Mouse (Mus musculus) monocyte, adult 2 months (primary cell): ENCODE data around the gene C5ar2.
"Not testable (repeated sequence)": the region's sequence is repeated elsewhere in the genome, so short reads cannot be mapped to it uniquely, and the experiment has no call there.

Experiments
- DNase-seq, 2 experiments: peaks; one replicate each; pipeline ENCODE4 v3.0.0; 2022; ENCODE audit warnings: low spot score in 2 of 2, low read depth in 1 of 2

The C5ar2 gene

DNA sequence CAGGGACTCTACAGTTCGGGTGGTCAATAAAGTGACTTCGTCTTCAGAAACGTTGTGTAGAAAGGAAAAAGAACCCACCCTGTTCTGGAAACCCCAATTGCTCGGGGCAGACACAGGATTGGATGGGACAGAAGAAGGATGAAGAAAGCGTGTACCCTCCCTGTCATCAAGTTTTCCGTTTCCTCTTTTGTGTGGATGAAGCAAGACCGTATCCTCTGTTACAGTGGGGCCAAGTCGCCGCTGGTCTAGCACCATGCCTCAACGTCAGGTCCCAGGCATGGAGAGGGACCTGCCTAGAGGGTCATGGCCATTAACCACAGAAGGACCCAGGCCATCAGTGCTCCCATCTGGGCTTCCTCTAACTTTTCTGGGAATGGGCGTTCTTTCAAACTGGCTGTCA is 13.9 kb upstream of the C5ar2 start:
- DNase-seq: peak in 1 of 2 experiments; percentile 76

DNA sequence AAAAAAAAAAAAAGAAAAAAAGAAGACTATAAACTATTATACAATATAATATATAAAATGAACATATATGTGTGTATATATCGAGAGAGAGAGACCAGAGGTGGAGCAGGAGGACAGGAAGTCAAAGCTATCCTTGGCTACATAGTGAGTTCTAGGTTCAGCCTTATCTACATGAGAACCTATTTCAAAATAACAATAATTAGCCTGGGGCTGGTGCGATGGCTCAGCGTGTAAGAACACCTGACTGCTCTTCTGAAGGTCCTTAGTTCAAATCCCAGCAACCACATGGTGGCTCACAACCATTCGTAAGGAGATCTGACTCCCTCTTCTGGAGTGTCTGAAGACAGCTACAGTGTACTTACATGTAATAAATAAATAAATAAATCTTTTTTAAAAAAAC is 12.0 kb upstream of the C5ar2 start:
- DNase-seq: not testable (repeated sequence)

GRCm38 (mm10) chr7:16254195-16254594 is 10.2 kb upstream of the C5ar2 start:
- DNase-seq: peak in 1 of 2 experiments; percentile 55

DNA sequence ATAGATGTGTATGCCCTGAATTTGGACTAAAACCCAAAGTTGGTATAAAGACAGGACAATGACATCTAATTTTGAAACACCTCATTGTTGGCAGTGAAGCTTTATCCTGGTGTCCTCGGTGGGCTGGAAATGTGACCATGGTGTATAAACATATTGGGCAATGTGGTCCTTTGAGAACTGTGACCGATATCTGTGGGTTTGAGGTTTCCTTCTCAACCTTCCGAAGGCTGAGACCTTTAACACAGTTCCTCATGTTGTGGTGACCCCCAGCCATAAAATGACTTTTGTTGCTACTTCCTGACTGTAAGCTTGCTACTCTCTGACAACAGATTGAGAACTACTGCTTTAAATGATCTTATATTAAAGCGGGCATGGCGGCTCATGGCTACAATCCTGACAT is 6.7 kb upstream of the C5ar2 start:
- no peak for DNase-seq

- no peak for DNase-seq
Observed at GRCm38 (mm10) chr7:16245958-16246357, 2.0 kb upstream of the C5ar2 start.

DNA sequence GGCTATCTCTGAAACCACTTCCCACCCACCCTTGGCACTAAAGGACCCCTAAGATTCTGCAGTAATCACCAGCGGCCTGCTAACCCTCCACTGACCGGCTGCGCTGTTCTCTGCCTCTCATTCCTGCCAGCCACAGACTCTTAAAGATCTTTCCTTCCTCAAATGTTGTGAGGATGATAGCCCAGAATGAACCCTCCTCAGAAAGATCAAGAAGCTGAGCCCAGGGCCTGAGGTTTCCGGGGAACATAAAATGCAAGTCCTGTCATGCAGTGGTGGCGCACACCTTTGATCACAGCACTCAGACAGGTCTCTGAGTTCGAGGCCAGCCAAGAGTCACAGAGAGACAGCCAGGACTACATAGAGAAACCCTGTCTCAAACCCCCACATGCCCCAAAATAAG is 1.8 kb downstream of the C5ar2 start:
- no peak for DNase-seq

DNA sequence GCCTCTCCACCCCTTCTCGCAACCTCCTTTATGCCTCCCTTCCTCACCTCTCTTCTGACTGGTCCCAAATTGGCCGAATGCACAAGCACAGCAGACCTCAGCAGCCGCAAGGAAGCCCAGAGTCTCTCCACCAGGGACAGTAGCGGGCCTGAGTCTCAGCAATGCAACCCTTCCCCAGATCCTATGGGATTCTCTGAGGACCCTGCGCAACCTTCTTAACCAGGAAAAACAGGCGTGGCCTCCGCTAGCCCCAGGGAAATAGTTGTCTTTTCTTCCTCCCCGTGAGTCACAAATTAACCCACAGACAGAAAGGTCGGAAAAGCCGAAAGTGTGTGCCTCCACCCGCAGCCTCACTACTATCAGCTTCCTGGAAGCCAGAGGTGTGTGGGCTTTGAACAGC is 2.2 kb downstream of the C5ar2 start:
- DNase-seq: no peak

- no peak for DNase-seq
Observed at GRCm38 (mm10) chr7:16240978-16241303, 3.0 kb downstream of the C5ar2 start.

DNA sequence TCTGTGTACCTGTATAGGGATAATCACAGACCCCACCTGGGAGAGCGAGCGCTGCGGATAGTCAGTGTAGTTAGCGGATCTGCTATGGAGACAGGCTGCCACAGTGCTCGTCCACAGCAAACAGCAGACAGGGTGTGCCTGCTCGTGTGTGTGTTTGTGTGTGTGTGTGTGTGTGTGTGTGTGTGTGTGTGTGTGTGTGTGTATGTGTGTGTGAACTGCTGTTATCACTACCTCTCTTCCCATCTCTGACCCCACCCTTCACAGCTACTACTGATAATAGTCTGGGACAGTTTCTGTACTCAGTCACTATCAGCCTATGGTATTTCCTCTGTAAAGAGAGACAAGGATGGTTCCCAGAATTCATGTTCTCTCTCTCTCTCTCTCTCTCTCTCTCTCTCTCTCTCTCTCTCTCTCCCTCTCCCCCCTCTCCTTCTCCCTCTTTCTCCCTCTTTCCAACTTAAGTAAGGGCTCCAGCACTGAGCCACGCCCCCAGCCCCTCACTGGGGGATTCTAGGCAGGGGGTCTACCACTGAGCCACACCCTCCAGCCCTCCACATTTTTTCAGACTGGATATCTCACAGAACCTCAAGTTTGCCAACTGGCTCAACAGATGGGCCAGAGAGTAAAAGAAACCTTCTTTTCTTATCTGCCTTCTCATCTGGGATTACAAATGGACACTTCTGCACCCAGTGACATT is 3.5 kb downstream of the C5ar2 start:
- DNase-seq: no peak

- DNase-seq: peak in 1 of 2 experiments; percentile 25
Observed at GRCm38 (mm10) chr7:16239554-16239997, 4.4 kb downstream of the C5ar2 start.

GRCm38 (mm10) chr7:16229869-16230268 is 14.1 kb downstream of the C5ar2 start:
- no peak for DNase-seq

GRCm38 (mm10) chr7:16221582-16222272 is 22.2 kb downstream of the C5ar2 start, which contains the start of gene Dhx34:
TSS of gene Dhx34 (minus strand) at chr7:16222037.
- DNase-seq: peak; percentile 82 to 90

- no peak for DNase-seq
Observed at GRCm38 (mm10) chr7:16213986-16214385, 30.0 kb downstream of the C5ar2 start.

DNA sequence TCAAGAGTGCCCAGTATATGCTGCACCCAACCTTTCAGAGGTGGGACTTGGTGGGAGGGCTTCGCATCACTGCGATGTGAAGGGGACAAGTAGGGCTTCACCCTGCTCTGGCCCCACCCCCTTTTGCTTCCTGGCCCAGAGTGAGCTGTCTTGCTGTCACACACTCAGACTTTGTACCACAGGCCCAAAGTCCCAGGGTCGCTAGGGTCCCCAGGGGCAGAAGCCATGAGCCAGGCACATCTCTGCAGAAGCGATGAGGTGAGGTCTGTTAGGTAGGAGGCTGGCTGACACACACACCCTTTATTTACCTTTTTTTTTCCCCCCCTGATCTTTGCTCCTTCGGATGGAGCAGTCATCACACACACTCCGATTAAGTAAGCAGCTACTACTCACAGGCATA is 30.8 kb downstream of the C5ar2 start:
- DNase-seq: no peak

DNA sequence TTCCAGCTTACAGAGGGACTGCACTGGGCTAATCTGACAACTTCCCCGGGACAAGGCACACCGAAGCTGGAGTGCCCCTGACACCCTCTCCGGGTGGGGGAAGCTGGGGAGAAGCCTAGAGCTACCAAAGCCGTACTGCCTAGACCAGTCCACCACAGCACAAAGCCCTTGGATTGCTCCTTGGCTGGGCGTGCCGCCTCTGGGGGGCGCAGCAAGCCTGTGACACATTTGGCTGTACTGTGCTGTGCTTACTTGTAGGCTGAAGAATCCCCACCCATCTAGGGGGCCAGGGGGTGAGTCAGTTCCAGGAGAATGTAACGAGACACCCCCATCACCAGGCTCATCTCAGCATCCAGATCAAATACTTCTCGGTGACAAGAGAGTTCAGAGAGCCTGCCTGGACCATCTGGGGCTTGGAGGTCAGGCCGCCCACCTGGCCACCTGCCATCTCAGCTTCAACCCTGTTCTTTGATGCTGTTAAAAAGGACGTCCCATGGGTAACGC is 33.0 kb downstream of the C5ar2 start:
- DNase-seq: no peak

GRCm38 (mm10) chr7:16208781-16209665 is 34.9 kb downstream of the C5ar2 start:
- no peak for DNase-seq

- DNase-seq: peak; percentile 24 to 45
Observed at GRCm38 (mm10) chr7:16207496-16207895, 36.5 kb downstream of the C5ar2 start.

GRCm38 (mm10) chr7:16207076-16207475 is 36.9 kb downstream of the C5ar2 start:
- DNase-seq: peak; percentile 7 to 21

GRCm38 (mm10) chr7:16204791-16205190 is 39.2 kb downstream of the C5ar2 start:
- DNase-seq: no peak

GRCm38 (mm10) chr7:16203505-16203903 is 40.5 kb downstream of the C5ar2 start:
- DNase-seq: no peak

DNA sequence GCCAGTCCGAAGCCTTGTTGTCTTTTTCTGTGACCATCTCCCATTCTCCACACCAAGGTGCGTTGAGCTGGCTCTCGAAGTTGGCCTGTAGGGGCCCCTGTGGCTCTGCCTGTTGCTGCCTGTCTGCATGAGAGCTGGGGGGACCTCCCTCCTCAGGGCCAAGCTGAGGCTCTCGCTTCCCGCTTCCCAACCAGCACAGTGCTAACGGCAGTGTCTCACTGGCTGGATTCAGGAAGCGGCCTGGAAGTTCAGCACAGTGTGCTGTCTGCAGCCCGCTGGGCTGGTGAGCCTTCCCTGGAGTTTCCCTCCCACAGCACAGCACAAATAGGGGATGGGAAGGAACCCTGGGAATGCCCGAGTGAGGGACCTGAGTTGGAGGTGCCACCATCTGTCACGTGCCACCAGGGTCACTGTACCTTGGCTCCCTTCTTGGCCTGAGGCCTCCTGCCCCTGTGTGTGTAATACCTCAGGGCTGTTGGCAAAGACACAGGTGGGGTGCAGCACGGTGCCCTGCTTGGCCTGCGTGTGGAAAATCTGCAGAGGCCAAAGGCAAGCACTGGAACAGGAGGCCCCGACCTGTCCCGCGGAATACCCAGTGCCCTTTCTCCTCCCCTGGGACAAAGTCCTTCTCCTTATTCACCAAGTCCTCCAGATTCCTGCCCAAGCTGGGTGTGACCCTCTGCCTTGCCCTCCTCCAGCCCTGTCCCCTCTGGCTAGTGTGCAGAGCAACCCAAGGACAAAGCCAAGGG is 41.0 kb downstream of the C5ar2 start:
- DNase-seq: no peak
